Mouse (Mus musculus): ENCODE results near the gene Fgfr2.
A peak's percentile ranks its signal among the peaks of the same experiment; 100 is the strongest.

The Fgfr2 gene

DNA sequence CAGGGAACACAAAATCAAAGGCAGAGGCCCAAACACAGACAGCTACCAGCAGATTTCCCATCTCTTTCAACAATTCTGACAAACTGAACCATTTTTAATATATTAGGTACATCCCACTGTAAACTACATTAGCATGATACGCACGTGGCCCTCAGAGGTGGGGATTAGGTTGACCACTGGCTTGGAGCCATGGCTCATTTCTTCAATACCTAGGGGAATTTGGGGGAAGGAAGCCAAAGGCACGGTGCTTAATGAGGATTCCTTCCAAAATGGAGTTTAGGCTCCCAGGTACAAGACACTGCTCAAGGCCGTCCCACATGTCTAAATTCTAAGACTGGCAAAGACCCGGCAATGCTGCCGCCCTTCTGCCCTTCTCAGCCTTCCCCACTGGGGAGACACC is 120.9 kb downstream of the Fgfr2 start:
- no peak for DNase-seq

DNA sequence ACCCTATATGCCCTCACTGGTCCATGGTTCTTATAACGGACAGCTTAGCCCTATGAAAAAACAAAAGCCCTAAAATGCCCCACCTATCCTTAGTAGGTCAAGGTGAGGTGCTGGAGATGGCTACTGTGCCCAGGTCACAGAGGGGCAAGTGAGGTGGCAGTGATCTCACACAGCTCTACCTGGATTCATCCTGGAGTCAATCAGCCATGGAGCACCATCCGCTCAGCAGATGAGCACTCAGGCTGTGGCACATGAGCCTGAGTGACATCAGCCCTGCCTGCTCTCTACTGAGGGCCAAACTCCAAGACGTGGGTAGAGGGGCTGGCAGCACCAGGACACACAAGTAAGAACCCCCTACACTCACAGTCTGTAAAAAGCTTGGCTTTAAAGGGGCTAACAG is 121.8 kb downstream of the Fgfr2 start:
- DNase-seq: no peak

DNA sequence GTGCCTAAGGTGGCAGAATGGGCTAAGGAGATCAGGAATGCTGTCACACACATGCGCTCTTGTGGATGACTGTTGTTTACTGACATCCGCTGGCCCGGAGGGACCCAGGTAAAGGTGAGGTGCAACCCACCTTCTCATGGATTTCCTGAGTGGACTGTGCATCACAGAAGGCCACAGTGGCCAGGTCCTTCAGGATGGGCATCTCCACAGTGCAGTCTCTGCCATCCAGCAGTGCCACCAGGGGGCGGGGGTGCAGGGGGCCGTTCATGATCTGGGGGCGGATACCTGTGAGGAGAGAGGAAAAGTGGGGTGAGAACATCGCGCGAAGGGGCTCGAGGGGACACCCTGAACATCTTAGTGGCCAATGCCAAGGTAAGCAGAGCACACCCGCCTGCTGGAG is 124.1 kb downstream of the Fgfr2 start:
- no peak for DNase-seq

DNA sequence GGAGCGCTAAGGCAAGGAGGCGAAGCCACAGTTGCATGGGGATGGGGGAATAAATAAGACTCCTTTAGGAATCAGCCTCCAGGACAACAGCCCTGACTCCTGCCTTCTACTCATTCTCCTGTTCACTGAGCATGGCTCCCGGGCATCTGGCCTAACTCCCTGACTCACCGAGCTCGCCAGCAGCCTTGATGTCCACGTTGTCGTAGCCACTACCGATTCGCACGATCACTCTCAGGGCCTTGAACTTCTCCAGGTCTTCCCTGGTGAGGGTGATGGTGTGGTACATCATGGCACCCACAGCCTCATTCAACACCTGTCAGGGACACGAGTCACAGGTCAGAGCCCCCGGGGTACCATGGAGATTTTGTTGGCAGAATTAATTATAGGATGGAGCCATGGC is 124.5 kb downstream of the Fgfr2 start:
- no peak for DNase-seq

DNA sequence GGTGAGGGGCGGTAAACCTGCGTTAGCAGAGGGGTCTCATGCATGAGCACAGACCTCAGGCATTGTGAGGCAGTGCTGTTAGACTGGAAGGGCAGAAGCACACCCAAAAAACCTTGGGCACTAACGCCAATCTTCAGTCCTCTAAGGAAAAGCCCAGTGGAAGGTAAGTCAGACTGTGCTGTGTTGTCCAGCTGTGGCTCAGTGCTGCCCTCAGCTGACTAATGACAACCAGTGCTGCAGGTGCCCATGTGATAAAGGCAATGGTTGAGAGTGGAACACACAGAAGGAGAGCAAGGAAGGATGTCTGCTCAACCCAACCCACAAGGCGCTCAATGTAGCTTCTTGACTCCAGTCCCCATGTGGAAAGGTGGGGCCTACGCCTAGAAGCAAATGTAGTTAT is 126.8 kb downstream of the Fgfr2 start:
- DNase-seq: no peak

DNA sequence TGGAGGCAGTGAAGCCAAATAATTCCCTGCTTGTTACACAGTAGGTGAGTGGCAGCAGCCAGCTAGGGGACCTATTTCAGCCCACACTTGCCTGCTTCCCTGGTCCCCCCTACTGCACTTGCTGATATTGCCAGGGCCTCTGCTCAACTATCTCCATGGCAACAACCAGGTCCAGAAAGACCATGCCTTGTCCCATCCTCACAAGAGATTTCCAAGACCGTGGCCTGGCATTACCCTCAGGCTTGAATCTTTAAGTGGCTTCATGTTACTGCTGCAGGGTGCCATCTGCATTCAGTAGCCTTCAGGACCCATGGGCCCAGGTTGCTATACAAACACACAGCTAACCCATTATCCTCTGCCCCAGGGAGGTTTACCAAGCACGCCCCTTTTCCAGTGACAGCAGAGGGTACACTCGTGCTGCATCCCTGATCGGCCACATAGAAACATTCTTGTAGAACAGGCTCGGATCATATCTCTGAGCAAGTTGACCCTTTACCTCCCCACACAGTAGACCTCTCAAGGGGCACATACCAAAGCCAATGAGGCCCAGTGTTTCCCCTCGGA is 128.4 kb downstream of the Fgfr2 start:
- no peak for DNase-seq

DNA sequence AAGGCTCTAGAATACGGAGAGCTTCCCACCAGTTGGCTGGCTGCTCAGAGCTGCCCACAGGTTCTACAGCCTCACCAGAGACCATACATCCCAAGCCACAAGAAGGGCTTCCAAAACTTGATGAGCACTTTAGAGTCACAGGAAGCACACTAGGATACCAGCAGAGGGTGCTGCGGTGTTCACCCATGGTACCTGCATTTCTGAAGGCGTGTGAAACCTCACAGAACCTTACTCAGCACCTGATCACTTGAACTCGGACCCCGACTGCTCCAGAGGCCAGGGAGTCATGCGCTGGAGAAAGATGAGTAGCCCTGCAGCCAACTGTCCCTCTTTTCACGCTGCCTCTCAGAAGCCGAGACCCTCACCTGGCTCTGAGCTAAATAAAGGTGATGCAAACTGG is 129.0 kb downstream of the Fgfr2 start:
- no peak for DNase-seq

DNA sequence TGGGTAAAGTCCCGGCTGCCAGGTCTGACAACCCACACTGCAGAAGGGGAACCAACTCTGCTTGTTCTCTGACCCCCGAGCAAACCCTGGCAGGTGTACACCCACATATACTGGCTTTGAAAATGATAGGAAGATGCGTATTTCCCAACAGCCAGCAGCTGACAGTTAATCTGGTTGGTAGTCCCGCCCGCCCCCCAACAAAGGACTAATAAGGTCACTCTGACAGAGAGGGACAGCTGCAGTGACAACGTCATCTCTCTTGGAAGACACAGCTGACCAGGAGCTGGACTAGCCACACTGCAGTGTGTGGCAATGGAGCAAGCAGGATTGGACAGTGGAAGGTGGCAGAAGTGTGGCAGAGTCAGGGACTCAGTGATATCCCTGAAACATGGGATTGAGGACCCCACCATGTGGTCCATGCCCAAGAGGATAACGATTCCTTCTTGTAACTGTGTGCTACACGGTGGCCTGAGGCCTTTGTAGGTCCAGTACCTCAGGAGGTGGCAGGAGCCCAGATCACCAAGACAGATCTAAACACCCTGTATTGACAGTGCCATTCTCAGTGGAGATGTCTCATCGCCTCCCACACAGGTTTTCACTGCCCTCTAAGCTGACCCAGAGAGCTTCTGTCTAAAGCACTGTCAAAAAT is 130.1 kb downstream of the Fgfr2 start:
- no peak for DNase-seq

DNA sequence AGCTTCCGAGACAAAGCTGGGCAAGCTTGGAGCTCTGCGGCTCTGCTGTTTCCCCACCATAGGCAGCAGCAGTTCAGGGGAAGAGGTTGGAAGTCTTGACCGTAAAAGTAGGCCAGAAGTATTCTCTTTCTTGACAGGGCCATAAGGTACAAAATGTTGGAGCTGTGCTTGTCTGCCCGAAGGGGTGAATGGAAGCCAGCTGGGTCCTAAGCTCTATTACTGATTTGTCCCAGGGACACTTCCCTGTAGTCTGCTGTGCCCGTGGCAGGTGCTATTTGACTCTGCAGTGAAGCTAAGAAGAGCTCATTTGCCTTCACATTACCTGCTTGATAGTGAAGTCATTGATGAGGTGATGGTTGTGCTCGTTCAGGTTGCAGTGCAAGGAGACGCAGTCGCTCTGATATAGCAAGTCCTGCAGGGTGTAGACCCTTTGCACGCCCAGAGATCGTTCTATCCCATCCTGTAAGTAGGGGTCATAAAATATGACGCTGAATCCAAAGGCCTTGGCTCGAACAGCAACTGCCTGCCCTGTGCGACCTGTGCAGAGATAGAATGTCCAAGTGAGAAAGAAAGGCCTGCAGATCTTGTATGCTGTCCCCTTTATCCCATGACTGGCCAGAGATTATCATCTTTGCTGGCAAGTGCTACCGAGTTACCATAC is 131.8 kb downstream of the Fgfr2 start:
- peak; percentile 2 for DNase-seq

DNA sequence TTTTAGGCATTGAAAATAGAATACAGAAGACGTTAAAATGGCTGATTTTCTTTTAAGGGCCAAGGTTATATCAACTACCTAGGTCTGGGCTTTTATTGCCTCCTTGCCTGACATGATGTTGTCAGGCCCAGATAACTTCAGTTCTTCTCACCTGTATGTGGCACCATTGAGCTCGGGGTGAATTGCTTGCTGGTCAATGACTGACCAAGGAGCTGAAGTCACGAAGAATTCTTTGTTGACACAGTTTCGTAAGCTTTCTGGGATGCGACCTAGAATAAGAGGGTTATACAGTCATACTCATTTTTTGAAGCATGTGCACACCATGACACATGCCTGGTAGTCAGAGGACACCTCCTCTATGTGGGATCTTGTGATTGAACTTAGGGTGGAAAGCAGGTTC is 133.3 kb downstream of the Fgfr2 start:
- DNase-seq: no peak

DNA sequence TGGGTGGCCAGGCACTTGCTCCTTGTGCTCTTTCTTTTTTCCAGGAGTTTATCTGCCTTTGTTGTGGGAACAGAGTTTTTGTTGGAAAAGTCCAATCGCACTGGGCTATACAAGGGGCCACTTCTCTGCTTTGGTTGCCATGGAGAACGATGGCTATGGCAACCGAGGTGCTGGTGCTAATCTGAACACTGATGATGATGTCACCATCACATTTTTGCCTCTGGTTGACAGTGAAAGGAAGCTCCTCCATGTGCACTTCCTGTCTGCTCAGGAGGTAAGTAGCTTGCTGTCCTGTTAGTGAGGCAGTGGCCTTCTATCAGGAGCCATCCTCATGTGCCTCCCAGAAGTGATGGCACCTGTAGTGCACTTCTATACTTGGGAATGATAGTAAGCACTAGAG is 140.5 kb downstream of the Fgfr2 start:
- no peak for DNase-seq

DNA sequence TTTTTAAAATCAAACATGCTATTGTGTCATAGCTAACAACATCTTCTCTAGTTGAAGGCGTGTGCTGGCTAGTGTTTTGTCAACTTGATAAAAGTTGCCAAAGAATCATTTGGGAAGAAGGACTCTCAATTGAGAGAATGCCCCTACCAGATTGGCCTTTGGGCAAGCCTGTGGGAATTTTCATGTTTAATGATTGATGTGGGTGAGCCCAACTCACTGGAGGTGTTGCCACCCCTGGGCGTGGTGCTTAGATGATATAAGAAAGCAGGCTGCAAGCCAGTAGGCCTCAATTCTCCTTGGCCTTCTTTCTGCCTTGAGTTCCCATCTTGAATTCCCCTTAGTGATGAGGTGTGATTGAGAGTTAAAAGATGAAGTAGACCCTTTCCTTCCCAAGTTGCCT is 145.2 kb downstream of the Fgfr2 start:
- DNase-seq: no peak

DNA sequence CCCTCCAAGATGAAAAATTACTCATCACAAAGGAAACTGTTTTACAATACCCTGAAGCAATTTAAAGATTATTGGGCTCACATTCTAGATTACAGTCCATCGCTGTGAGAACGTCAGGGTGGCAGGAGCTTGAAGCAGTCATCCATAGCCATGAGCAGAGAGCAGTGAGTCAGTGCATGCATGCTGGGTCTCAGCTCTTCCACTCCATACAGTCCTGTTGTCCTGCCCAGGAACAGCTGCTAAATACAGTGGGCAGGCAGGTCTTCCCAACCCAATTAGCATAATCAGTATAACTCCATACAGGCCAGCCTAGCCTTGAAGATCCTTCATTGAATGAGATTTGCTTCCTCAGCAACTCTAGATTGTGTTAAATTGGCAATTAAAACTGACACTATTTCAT is 147.1 kb downstream of the Fgfr2 start:
- no peak for DNase-seq

DNA sequence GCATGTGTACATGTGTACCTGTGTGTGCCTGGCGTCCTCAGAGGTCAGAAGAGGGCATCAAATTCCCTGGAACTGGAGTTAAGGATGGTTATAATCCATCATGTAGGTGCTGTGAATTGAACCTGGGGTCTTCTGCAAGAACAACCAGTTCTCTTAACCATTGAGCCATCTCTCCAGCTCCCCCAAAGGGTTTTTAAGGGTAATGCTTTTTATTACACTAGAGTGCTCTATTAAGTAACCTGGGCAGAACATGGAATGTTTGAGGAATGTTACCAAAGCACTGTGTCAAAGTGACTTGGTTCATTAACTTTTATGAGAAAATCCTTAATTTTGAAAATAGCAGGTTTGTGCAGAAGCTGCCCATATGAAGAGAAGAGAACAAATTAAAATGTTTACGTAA is 151.1 kb downstream of the Fgfr2 start:
- DNase-seq: no peak

DNA sequence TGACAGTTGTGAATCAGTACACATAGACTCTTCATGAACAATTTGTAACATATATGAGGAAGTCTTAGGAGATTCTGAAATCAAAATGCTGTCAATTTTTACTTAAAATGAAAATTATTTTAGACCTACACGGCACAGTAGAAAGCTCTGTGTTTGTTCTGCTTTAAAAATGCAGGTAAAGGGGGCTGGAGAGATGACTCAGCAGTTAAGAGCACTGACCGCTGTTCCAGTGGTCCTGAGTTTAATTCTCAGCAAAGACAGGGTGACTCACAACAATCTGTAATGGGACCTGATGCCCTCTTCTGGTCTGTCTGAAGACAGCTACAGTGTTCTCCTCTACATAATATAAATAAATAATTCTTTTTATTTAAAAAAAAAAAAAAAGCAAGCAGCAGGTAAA is 157.4 kb downstream of the Fgfr2 start:
- no peak for DNase-seq

DNA sequence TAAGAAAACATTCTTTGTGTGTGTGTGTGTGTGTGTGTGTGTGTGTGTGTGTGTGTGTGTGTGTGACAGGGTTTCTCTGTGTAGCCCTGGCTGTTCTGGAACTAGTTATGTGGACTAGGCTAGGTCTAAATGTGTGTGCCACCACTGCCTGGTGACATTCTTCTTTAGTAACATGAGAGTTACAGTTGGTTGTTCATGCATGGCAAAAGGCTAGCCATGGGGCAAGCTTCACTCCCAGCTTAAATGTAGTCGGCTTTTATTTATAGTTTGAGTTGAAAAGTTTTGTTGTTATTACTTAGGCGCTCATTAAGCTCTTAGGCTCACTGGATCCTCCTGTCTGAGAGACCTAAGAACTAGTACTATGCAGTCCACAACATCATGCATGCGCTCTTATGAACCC is 158.8 kb downstream of the Fgfr2 start:
- DNase-seq: no peak

DNA sequence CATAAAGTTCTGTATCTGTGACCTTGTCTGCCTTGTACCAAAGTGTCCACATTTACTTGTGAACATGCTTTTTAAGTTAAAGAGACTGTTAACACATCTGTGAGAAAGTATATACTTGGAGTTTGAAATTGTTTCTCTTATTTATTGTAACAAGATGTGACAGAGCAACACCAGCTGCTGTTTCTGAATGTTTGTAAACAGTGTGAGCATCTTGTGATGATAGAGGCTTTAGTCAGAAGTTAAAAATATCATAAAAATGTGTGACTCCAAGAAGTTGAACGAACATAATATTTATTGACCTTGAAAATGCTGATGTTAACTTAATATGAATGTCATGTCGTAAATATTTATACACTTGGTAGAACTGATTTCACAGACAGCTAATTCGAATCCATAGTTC is 172.5 kb downstream of the Fgfr2 start:
- no peak for DNase-seq

DNA sequence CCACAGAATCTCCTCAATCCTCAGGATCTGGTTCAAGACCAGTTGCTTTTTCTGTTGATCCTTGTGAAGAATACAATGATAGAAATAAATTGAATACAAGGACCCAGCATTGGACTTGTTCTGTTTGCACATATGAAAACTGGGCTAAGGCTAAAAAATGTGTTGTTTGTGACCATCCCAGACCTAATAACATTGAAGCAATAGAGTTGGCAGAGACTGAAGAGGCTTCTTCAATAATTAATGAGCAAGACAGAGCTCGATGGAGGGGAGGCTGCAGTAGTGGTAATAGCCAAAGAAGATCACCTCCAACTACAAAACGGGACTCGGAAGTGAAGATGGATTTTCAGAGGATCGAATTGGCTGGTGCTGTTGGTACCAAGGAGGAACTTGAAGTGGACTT is 173.2 kb downstream of the Fgfr2 start:
- no peak for DNase-seq

DNA sequence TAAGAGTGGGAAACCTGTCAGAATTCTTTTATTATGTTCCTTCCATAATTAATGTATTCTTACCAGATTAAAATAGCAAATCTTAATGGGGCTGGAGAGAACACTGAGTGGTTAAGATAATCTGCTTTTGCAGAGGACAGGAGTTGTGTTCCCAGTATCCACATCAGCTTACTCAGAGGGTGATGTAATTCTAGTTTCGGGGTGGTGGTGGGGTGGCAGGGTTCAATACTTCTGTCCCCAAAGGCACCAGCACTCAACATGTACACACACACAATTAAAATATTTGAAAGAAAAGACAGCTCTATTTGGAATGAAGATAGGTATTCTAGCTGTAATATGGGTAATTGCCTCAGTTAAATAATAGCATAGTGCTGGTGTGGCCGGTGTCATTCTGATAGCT is 182.6 kb downstream of the Fgfr2 start:
- no peak for DNase-seq

DNA sequence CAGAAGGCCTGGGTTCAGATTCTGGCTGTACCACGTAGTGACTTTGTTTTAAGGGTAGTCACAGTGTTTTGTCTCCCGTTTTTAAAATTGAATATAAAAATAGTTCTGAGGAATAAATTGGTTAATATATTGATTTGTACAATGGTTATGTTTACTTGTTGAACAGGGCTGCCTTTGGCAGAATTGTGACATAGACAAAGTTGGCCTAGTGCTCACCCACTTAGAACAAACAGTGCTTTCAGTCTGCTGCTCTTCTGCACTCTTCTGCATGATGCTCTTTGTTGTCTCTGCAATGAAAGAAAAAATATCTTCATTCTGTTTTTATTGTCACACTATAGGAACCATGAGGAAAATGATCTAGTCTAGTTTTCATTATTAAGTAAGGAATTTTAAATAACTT is 184.0 kb downstream of the Fgfr2 start:
- no peak for DNase-seq

DNA sequence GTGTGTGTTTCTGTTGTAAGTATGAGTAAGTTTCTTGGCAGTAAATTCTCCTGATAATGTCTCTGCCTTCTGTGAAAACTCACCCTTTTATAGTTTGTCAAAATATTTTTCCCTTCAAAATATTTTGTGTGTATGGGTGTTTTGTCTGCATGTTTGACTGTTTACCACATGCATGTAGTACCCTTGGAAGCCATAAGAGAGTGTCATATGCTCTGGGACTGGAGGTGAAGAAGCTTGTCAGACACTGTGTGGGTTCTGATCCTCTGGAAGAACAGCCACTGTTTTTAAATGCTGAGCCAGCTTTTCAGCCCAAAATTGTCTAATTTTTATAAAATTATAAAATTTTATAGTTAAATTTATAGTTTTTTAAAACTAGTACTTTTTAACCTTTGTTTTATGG is 188.4 kb downstream of the Fgfr2 start:
- no peak for DNase-seq

DNA sequence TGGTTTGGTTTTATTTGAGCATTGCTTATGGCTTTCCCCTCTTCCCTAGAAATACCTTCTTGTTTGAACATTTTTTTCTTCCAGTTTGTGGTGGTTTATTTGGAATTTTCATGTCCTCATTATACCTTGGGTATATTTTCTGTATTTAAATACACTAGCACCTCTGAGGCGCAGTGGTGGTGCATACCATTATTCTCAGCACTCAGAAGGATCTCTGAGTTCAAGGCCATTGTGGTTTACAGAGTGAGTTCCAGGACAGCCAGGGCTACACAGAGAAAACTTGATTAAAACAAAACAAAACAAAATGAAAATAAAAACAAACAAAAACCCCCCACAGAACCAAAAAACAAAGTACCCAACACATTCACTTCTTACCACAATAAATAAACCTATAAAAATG is 189.8 kb downstream of the Fgfr2 start:
- DNase-seq: no peak

DNA sequence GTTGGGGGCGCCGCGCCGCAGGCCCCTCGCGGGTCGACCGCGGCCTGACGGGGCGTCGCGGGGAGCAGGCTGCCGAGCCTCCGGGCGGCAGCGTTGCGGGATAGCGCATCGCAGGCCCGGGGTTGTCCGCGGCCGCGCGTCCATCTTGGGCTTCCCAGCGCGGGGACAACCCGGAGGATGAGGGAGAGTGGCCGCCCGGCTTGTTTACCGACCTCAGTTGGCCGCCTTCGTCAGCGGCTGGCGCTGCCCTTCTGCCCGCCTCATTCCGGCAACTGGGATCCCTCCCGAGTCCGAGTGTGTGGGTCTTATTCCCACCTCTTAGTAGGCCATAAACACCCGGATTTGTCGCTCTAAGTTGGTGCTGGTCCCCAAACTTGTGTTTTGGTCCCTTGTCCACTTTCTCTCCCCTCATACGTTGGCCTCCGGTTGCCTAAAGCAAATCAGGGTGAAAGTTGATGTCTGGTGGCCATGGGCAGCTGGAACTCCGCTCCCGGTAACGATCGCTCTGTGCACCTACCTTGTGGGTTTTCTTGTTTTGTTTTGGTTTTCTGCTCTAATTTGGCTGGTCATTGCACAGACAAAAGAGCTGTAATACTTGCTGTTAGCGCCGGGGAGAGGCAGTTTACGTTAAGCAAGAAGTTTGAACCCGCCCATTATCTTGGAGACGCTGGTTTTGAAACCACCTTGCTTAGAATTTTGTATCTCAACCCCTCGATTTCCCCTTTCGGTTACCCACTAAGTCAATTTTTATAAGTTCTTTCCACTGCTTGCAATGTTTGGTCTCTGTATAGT is 191.4 kb downstream of the Fgfr2 start:
- peak; percentile 64 for DNase-seq

Measured in kidney, adult 18-20 months (tissue).